In genomic region chr10:111784065-111784853, GRCm38 (mm10) we compare ENCODE assay signal across 13 mouse cellular contexts.
A peak's percentile ranks its signal among the peaks of the same experiment; 100 is the strongest.
DNase-seq lines count a peak whose midpoint lies in the region; ATAC-seq and TF ChIP-seq lines count a peak whose summit lies in the region.
"Had no signal": no experiment of that assay in that cellular context is flagged by ENCODE, and none has a peak within 500 bp of the region (broad histone marks: within the 10 kb centered on the region; RNA-seq: fewer than 3 reads in every experiment).

No protein-coding gene starts in this region.

- no peaks in the 10 kb centered on the region; the same call in 1 of the 2 replicates for H3K4me1 ChIP-seq in lung, adult 2 months (ENCODE audit: control insufficient read depth, insufficient read depth, low read length)
- H3K4me1 ChIP-seq in lung, embryonic 14.5 days (ENCODE audit: insufficient read depth) = peaks cover 10% of the 10 kb centered on the region; the same call in 1 of the 2 replicates
- 0 out of 2 replicates have a peak, but pooled peaks cover 2% of the 10 kb centered on the region for H3K4me1 ChIP-seq in thymus, adult 2 months (replicated peaks; ENCODE audit: control insufficient read depth, insufficient read depth, low read length)

- H3K9me3 ChIP-seq in lung, embryonic 14.5 days (ENCODE audit: low read depth, low read length) = no peaks in the 10 kb centered on the region
- H3K9me3 ChIP-seq: G1E; neural tube, embryonic 12.5 days had no signal

- ATAC-seq in lung, embryonic 14.5 days (ENCODE audit: insufficient read depth) = peak; percentile 77; the same call in 1 of the 2 replicates
- no peak for ATAC-seq in CD4-positive, CD25-positive, alpha-beta regulatory T cell, adult 4 months
- ATAC-seq: intestine, postnatal 0 days had no signal

- peak; percentile 25 to 61 for DNase-seq in lung, adult 18-20 months
- no peak for DNase-seq in lung, adult 2 months
- DNase-seq in gastrocnemius, adult 2 months = peak; percentile 62
- DNase-seq in lung, embryonic 14.5 days = peak; percentile 85
- no peak for DNase-seq in urinary bladder, postnatal 10 days (ENCODE audit: low spot score)
- no peak for DNase-seq in thymus, adult 2 months
- DNase-seq: adrenal gland, adult 2 months; layer of hippocampus, postnatal 36 days had no signal

- no peak for TF ChIP-seq POLR2A in lung, adult 2 months (IDR thresholded peaks at IDR 0.05; ENCODE audit: borderline replicate concordance, extremely low read depth, low read depth, low read length)
- TF ChIP-seq POLR2A in thymus, adult 2 months (IDR thresholded peaks at IDR 0.05; ENCODE audit: control insufficient read depth, extremely low read depth, insufficient read depth, low read length, poor library complexity) = no peak

- H3K27me3 ChIP-seq in lung, embryonic 14.5 days (ENCODE audit: insufficient read depth, low read length) = no peaks in the 10 kb centered on the region
- no peaks in the 10 kb centered on the region for H3K27me3 ChIP-seq in thymus, adult 2 months (ENCODE audit: control insufficient read depth, insufficient read depth, low read length)
- H3K27me3 ChIP-seq: neural tube, embryonic 12.5 days had no signal

- no peak overlapping the region for H3K4me3 ChIP-seq in lung, adult 2 months (replicated peaks; ENCODE audit: extremely low read depth, low read depth, low read length)
- H3K4me3 ChIP-seq in gastrocnemius, adult 2 months = peak overlapping the region; percentile 11; the same call in 1 of the 2 replicates
- no peak overlapping the region for H3K4me3 ChIP-seq in lung, embryonic 14.5 days (ENCODE audit: low read depth, low read length)
- H3K4me3 ChIP-seq in thymus, adult 2 months (ENCODE audit: control insufficient read depth, insufficient read depth, low read length) = no peak overlapping the region
- H3K4me3 ChIP-seq: neural tube, embryonic 12.5 days had no signal

- WGBS in lung, adult 2 months = 50% methylated on average over 12 of the region's 12 CpGs
- 40% methylated on average over 12 of the region's 12 CpGs for WGBS in lung, embryonic 14.5 days
- 92% methylated on average over 12 of the region's 12 CpGs for WGBS in thymus, adult 2 months

- H3K36me3 ChIP-seq in lung, embryonic 14.5 days (ENCODE audit: insufficient read depth) = no peaks in the 10 kb centered on the region
- no peaks in the 10 kb centered on the region for H3K36me3 ChIP-seq in thymus, adult 2 months (ENCODE audit: control insufficient read depth, insufficient read depth, low read length)
- H3K36me3 ChIP-seq: G1E; neural tube, embryonic 12.5 days had no signal

- TF ChIP-seq CTCF in lung, adult 2 months (IDR thresholded peaks at IDR 0.05; ENCODE audit: insufficient read depth, low read length) = no peak
- no peak for TF ChIP-seq CTCF in gastrocnemius, adult 2 months (IDR thresholded peaks at IDR 0.05)
- TF ChIP-seq CTCF in lung, embryonic 14.5 days (IDR thresholded peaks at IDR 0.05; ENCODE audit: low read depth) = no peak
- TF ChIP-seq CTCF in thymus, adult 2 months (IDR thresholded peaks at IDR 0.05; ENCODE audit: borderline replicate concordance, control insufficient read depth, extremely low read depth, insufficient read depth, low read length, poor library complexity) = no peak

- H3K4me2 ChIP-seq in lung, embryonic 14.5 days = no peak overlapping the region
- H3K4me2 ChIP-seq: neural tube, embryonic 12.5 days had no signal

- no peak overlapping the region for H3K9ac ChIP-seq in lung, embryonic 14.5 days
- H3K9ac ChIP-seq: neural tube, embryonic 12.5 days had no signal

- intact Hi-C loops in gastrocnemius, adult 2 months (cut with DNase I) = no loop called here

- peak overlapping the region; percentile 61 for H3K27ac ChIP-seq in gastrocnemius, adult 2 months
- H3K27ac ChIP-seq in lung, embryonic 14.5 days (ENCODE audit: low read depth) = peak overlapping the region; percentile 42; the same call in 1 of the 2 replicates
- no peak overlapping the region; the same call in 1 of the 2 replicates for H3K27ac ChIP-seq in thymus, adult 2 months (ENCODE audit: control insufficient read depth, insufficient read depth, low read length)
- H3K27ac ChIP-seq: macrophage; neural tube, embryonic 12.5 days had no signal

Comparison
In these comparisons a context has a peak if more than half of its experiments do, and no peak if none do; other contexts are left out.
1. DNase-seq: peak in lung, adult 18-20 months (2 of 2), gastrocnemius, adult 2 months (single experiment) and lung, embryonic 14.5 days (single experiment); none in lung, adult 2 months (single experiment), urinary bladder, postnatal 10 days (single experiment) and thymus, adult 2 months (single experiment).